Mouse (Mus musculus) T-cell, adult 2 months (primary cell): ENCODE measurements around the gene Klra8.
"Not testable (repeated sequence)": the region's sequence is repeated elsewhere in the genome, so short reads cannot be mapped to it uniquely, and the experiment has no call there.

Source experiments
- DNase-seq: peaks from one replicate; pipeline ENCODE4 v3.0.0; 2022; ENCODE audit warnings: low spot score

Klra8 gene

DNA sequence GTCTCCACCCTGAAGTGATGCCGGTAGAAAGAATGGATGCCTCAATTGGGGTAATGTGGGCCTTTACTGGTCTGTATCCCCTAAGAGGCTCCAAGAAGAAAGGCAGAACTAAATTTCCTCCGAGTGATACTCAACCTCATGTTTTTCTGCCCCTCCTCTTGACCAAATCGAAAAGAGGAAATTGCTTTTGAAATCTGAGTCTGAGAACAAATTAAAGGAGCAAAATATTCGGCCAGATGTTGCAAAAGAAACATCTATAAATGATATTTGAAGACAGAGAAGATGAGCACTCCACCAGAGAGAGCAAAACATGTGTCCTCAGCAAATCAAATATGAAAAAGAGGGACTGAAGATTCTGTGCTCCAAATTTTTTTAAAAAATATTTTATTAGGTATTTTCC, at the start of gene Klra8:
Klra8 (minus strand) TSS at position 101 of the 400 bp plus-strand sequence.
- not testable (repeated sequence) for DNase-seq

GRCm38 (mm10) chr6:130110485-130110884, 19.2 kb downstream of the Klra8 start:
- no peak for DNase-seq

DNA sequence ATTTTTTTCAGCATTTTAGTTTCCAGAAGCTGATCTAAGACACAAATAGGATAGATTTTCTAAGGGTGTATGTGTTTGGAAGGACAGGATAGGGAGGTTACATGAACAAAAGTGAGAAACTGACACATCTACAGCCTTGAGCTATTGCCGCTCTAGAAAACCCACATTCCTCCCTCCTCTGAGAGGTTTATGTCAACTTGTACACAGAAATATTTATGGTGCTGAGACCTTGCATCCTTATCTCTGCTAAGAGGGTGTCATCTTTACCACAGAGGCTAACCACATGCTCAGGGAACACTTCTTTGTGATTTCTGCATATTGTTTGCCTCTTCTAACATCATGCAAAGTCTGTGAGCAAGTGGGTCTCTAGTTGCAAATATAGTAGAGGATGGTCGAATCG, 27.0 kb downstream of the Klra8 start:
- DNase-seq: not testable (repeated sequence)

GRCm38 (mm10) chr6:130092336-130092948, 37.3 kb downstream of the Klra8 start:
- DNase-seq: no peak

DNA sequence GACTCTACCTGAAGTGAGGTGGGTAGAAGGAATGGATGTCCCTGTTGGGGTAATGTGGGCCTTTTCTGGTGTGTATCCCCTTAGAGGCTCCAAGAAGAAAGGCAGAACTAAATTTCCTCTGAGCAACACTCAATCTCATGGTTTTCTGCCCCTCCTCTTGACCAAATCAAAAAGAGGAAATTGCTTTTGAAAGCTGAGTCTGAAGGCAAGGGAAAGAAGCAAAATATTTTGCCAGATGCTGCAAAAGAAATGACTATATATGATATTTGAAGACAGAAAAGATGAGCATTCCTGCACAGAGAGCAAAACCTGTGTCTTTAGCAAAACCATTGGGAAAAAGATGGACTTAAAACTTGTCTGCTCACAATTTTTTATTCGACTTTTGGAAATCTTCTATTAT, 62.5 kb downstream of the Klra8 start, which contains the start of gene Klra4:
Klra4 (minus strand) TSS at position 101 of the 400 bp plus-strand sequence.
- DNase-seq: not testable (repeated sequence)
